ENCODE assay signal across 8 mouse cellular contexts in the genomic region with DNA sequence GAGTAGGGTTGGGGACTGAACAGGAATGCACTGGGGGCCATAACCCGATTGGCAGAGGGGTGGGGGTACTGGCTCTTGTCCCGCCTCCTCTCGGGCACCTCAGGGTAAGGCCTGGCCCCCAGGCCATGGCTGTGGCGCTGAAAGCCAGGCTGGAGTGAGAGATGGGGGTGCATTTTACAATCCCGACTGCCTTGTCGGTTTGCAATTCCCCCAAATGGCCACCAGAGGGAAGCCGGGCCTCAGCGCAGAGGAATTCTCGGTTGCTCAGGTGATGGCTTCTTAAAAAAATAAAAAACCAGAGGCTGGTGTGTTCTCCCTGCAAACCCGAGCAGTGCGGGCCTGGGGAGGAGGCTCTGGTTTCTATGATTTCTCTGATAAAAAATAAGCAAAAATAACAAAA. TPM values are rescaled to one million over a fixed set of nuclear protein-coding genes. Genes with fewer than 3 reads are reported as not detected.
DNase-seq lines count a peak whose midpoint lies in the region; ATAC-seq and TF ChIP-seq lines count a peak whose summit lies in the region.

No protein-coding gene starts in this region.

- no peak overlapping the region for H3K9ac ChIP-seq in liver, adult 2 months (ENCODE audit: low read depth, low read length)
- H3K9ac ChIP-seq in liver, embryonic 11.5 days (ENCODE audit: low read depth, low read length), result no peak overlapping the region
- H3K9ac ChIP-seq in MEL (ENCODE audit: control insufficient read depth, low read depth, low read length, poor library complexity, severe bottlenecking), result no peak overlapping the region
- no peak overlapping the region for H3K9ac ChIP-seq in heart, postnatal 0 days (replicated peaks; ENCODE audit: low read depth, low read length)
- H3K9ac ChIP-seq in liver, embryonic 13.5 days, result no peak overlapping the region

- no peaks in the 10 kb centered on the region for H3K36me3 ChIP-seq in liver, adult 2 months (ENCODE audit: control insufficient read depth, insufficient read depth, low read length)
- no peaks in the 10 kb centered on the region for H3K36me3 ChIP-seq in liver, embryonic 11.5 days (ENCODE audit: control insufficient read depth, insufficient read depth, low read length)
- H3K36me3 ChIP-seq in MEL (ENCODE audit: control insufficient read depth in 1 of 2, insufficient read depth in 2 of 2, low read length in 2 of 2), result no peaks in the 10 kb centered on the region
- H3K36me3 ChIP-seq in heart, postnatal 0 days (replicated peaks; ENCODE audit: control insufficient read depth, insufficient read depth, low read length), result no peaks in the 10 kb centered on the region
- H3K36me3 ChIP-seq in liver, embryonic 13.5 days, result no peaks in the 10 kb centered on the region

- H3K4me3 ChIP-seq in liver, adult 2 months (ENCODE audit: insufficient read depth, low read depth, low read length), result no peak overlapping the region
- no peak overlapping the region for H3K4me3 ChIP-seq in liver, embryonic 11.5 days (ENCODE audit: low read depth, low read length)
- H3K4me3 ChIP-seq in MEL (ENCODE audit: control insufficient read depth in 1 of 2, insufficient read depth in 1 of 2, low read depth in 2 of 2, low read length in 2 of 2), result no peak overlapping the region
- H3K4me3 ChIP-seq in heart, postnatal 0 days (ENCODE audit: low read depth, low read length), result no peak overlapping the region
- no peak overlapping the region for H3K4me3 ChIP-seq in liver, embryonic 13.5 days (replicated peaks)

- H3K4me2 ChIP-seq in liver, embryonic 11.5 days, result no peak overlapping the region
- H3K4me2 ChIP-seq in heart, postnatal 0 days (ENCODE audit: low read depth, low read length), result no peak overlapping the region
- no peak overlapping the region for H3K4me2 ChIP-seq in liver, embryonic 13.5 days

- no peak overlapping the region for H3K27ac ChIP-seq in liver, adult 2 months (replicated peaks; ENCODE audit: insufficient read depth, low read depth, low read length)
- no peak overlapping the region for H3K27ac ChIP-seq in liver, embryonic 11.5 days (ENCODE audit: low read depth, low read length)
- H3K27ac ChIP-seq in MEL (ENCODE audit: control insufficient read depth, low read depth, low read length), result no peak overlapping the region
- H3K27ac ChIP-seq in heart, postnatal 0 days (ENCODE audit: low read depth), result no peak overlapping the region
- H3K27ac ChIP-seq in liver, embryonic 13.5 days, result no peak overlapping the region

- WGBS in liver, adult 2 months, result 6% methylated on average over 11 of the region's 11 CpGs
- 4% methylated on average over 11 of the region's 11 CpGs for WGBS in liver, embryonic 11.5 days
- WGBS in heart, postnatal 0 days, result 5% methylated on average over 11 of the region's 11 CpGs
- 2% methylated on average over 11 of the region's 11 CpGs for WGBS in liver, embryonic 13.5 days (ENCODE audit: insufficient replicate concordance)

- DNase-seq in liver, adult 2 months (ENCODE audit: extremely low read depth, low read depth, low spot score), result peak; percentile 34
- no peak for DNase-seq in liver, embryonic 11.5 days (ENCODE audit: low spot score)
- DNase-seq in MEL (ENCODE audit: low read depth, low spot score), result peak; percentile 76
- DNase-seq in c-Kit-positive CD71-positive TER-119-positive erythroid progenitor cells, embryonic 14.5 days (ENCODE audit: low spot score), result peak; percentile 56
- peak; percentile 59 for DNase-seq in heart, postnatal 0 days (ENCODE audit: low spot score)
- peak; percentile 41 for DNase-seq in liver, embryonic 13.5 days
- DNase-seq in right cerebral cortex, postnatal 14 days, result peak; percentile 60
- no peak for DNase-seq in urinary bladder, postnatal 4 days (ENCODE audit: low spot score in 2 of 2)

- H3K4me1 ChIP-seq in liver, adult 2 months (ENCODE audit: control insufficient read depth, insufficient read depth, low read length), result peaks cover 4% of the 10 kb centered on the region
- peaks cover 8% of the 10 kb centered on the region; the same call in 1 of the 2 replicates for H3K4me1 ChIP-seq in liver, embryonic 11.5 days (replicated peaks; ENCODE audit: control insufficient read depth, insufficient read depth, low read length)
- peaks cover 2 to 11% of the 10 kb centered on the region in 2 experiments; a peak in 2 of 4 replicates for H3K4me1 ChIP-seq in MEL (ENCODE audit: control insufficient read depth in 1 of 2, insufficient read depth in 2 of 2, low read length in 2 of 2)
- H3K4me1 ChIP-seq in heart, postnatal 0 days (ENCODE audit: control insufficient read depth, insufficient read depth), result peaks cover 10% of the 10 kb centered on the region; the same call in 1 of the 2 replicates
- H3K4me1 ChIP-seq in liver, embryonic 13.5 days (replicated peaks), result peaks cover 20% of the 10 kb centered on the region

- ATAC-seq in liver, embryonic 11.5 days (replicated peaks; ENCODE audit: low FRiP score), result no peak
- no peak for ATAC-seq in heart, postnatal 0 days (ENCODE audit: insufficient read depth, low read depth)
- no peak for ATAC-seq in liver, embryonic 13.5 days (ENCODE audit: low read depth)

- H3K27me3 ChIP-seq in liver, adult 2 months (ENCODE audit: control insufficient read depth, insufficient read depth, low read length), result no peaks in the 10 kb centered on the region; the same call in 1 of the 2 replicates
- H3K27me3 ChIP-seq in liver, embryonic 11.5 days (replicated peaks; ENCODE audit: control insufficient read depth, insufficient read depth, low read length), result peaks cover 54% of the 10 kb centered on the region
- no peaks in the 10 kb centered on the region for H3K27me3 ChIP-seq in MEL (ENCODE audit: control insufficient read depth in 1 of 2, insufficient read depth in 2 of 2, low read length in 2 of 2)
- peaks cover 25% of the 10 kb centered on the region for H3K27me3 ChIP-seq in heart, postnatal 0 days (ENCODE audit: control insufficient read depth, insufficient read depth, low read length)
- H3K27me3 ChIP-seq in liver, embryonic 13.5 days, result peaks cover 65% of the 10 kb centered on the region

- TF ChIP-seq POLR2A in liver, adult 2 months (IDR thresholded peaks at IDR 0.05; ENCODE audit: extremely low read depth, insufficient read depth, low read length), result no peak
- TF ChIP-seq POLR2A in MEL (IDR thresholded peaks at IDR 0.05; ENCODE audit: control insufficient read depth in 1 of 2, insufficient read depth in 1 of 2, low read depth in 1 of 2, low read length in 2 of 2, poor library complexity in 1 of 2), result no peak

- peak; percentile 93 for TF ChIP-seq RAD21 in MEL (IDR thresholded peaks at IDR 0.05; ENCODE audit: low read depth, low read length)

- no peaks in the 10 kb centered on the region for H3K79me2 ChIP-seq in liver, adult 2 months (ENCODE audit: control insufficient read depth, insufficient read depth, low read length)
- H3K79me2 ChIP-seq in MEL (ENCODE audit: control insufficient read depth, insufficient read depth, low read length, poor library complexity), result no peaks in the 10 kb centered on the region

- TF ChIP-seq EP300 in MEL (IDR thresholded peaks at IDR 0.05; ENCODE audit: low read depth in 1 of 2, low read length in 2 of 2), result no peak
- TF ChIP-seq EP300 in heart, postnatal 0 days (IDR thresholded peaks at IDR 0.05; ENCODE audit: low read depth), result no peak

- peak; percentile 90 for TF ChIP-seq CTCF in liver, adult 2 months (IDR thresholded peaks at IDR 0.05; ENCODE audit: low read depth, low read length)
- peak; percentile 85 to 91 (median 86) for TF ChIP-seq CTCF in MEL (IDR thresholded peaks at IDR 0.05 in 2 of 3, conservative IDR thresholded peaks at IDR 0.05 in 1 of 3; ENCODE audit: control insufficient read depth in 1 of 3, insufficient read depth in 1 of 3, low read depth in 2 of 3, low read length in 3 of 3, poor library complexity in 1 of 3, severe bottlenecking in 1 of 3)
- peak; percentile 85 for TF ChIP-seq CTCF in heart, postnatal 0 days (IDR thresholded peaks at IDR 0.05; ENCODE audit: low read depth)

- no peaks in the 10 kb centered on the region for H3K9me3 ChIP-seq in liver, embryonic 11.5 days (ENCODE audit: control insufficient read depth, low read length)
- H3K9me3 ChIP-seq in MEL (replicated peaks; ENCODE audit: insufficient read depth, low read length), result no peaks in the 10 kb centered on the region
- H3K9me3 ChIP-seq in heart, postnatal 0 days (replicated peaks; ENCODE audit: control insufficient read depth, low read length), result no peaks in the 10 kb centered on the region
- H3K9me3 ChIP-seq in liver, embryonic 13.5 days (replicated peaks), result no peaks in the 10 kb centered on the region

RNA-seq across cellular contexts. Expression of a gene that starts 2.6 kb away (rescaled TPM):
- total RNA-seq in liver, adult 2 months (2014; rRNA removed), result not detected in 2 replicates
- not detected in 2 replicates for polyA plus RNA-seq in liver, adult 2 months (2012; rRNA removed)
- 0.70 and 0.77 TPM in 2 replicates for polyA plus RNA-seq in liver, embryonic 11.5 days (2014; fragmentation: Nextera tagmentation; extraction: Ambion mirVana)
- total RNA-seq in MEL (2012; rRNA removed), result not detected in 2 replicates
- polyA plus RNA-seq in MEL (2012; ENCODE audit: insufficient read depth in 1 of 2, insufficient read length in 2 of 2, low read depth in 1 of 2, low replicate concordance in 2 of 2, missing spikeins in 1 of 2), result not detected
- total RNA-seq in heart, postnatal 0 days (2014; rRNA removed; ENCODE audit: low replicate concordance), result not detected in 2 replicates
- polyA plus RNA-seq in heart, postnatal 0 days (2015; fragmentation: Nextera tagmentation; extraction: Ambion mirVana), result 0.23 and 0.33 TPM in 2 replicates
- polyA plus RNA-seq in liver, embryonic 13.5 days (2015; fragmentation: Nextera tagmentation; extraction: Ambion mirVana), result 0.20 TPM in 1 of 2 replicates, not detected in the other

RNA-seq across cellular contexts. Expression of a gene that starts 3.0 kb away (rescaled TPM):
- not detected in 2 replicates for total RNA-seq in liver, adult 2 months (2014; rRNA removed)
- 0.07 TPM in 1 of 2 replicates, not detected in the other for polyA plus RNA-seq in liver, adult 2 months (2012; rRNA removed)
- 0.17 TPM in 1 of 2 replicates, not detected in the other for polyA plus RNA-seq in liver, embryonic 11.5 days (2014; fragmentation: Nextera tagmentation; extraction: Ambion mirVana)
- total RNA-seq in MEL (2012; rRNA removed), result 0.08 TPM in 1 of 2 replicates, not detected in the other
- polyA plus RNA-seq in MEL (2012; ENCODE audit: insufficient read depth in 1 of 2, insufficient read length in 2 of 2, low read depth in 1 of 2, low replicate concordance in 2 of 2, missing spikeins in 1 of 2), result under 1 TPM in 1 of 2 experiments, not detected in 1; 0.35 TPM
- not detected in 2 replicates for total RNA-seq in heart, postnatal 0 days (2014; rRNA removed; ENCODE audit: low replicate concordance)
- 0.15 and 0.21 TPM in 2 replicates for polyA plus RNA-seq in heart, postnatal 0 days (2015; fragmentation: Nextera tagmentation; extraction: Ambion mirVana)
- not detected in 2 replicates for polyA plus RNA-seq in liver, embryonic 13.5 days (2015; fragmentation: Nextera tagmentation; extraction: Ambion mirVana)

RNA-seq across cellular contexts. Expression of a gene that starts 31.3 kb away (rescaled TPM):
- 0.94 and 1.3 TPM in 2 replicates for total RNA-seq in liver, adult 2 months (2014; rRNA removed)
- 0.76 and 0.80 TPM in 2 replicates for polyA plus RNA-seq in liver, adult 2 months (2012; rRNA removed)
- polyA plus RNA-seq in liver, embryonic 11.5 days (2014; fragmentation: Nextera tagmentation; extraction: Ambion mirVana), result 2.2 and 3.5 TPM in 2 replicates
- total RNA-seq in MEL (2012; rRNA removed), result 12.1 and 21.9 TPM in 2 replicates
- 10 to 100 TPM in 1 of 2 experiments, not detected in 1; 19.1 TPM for polyA plus RNA-seq in MEL (2012; ENCODE audit: insufficient read depth in 1 of 2, insufficient read length in 2 of 2, low read depth in 1 of 2, low replicate concordance in 2 of 2, missing spikeins in 1 of 2)
- 13.8 and 14.8 TPM in 2 replicates for total RNA-seq in heart, postnatal 0 days (2014; rRNA removed; ENCODE audit: low replicate concordance)
- polyA plus RNA-seq in heart, postnatal 0 days (2015; fragmentation: Nextera tagmentation; extraction: Ambion mirVana), result 2.7 and 2.8 TPM in 2 replicates
- polyA plus RNA-seq in liver, embryonic 13.5 days (2015; fragmentation: Nextera tagmentation; extraction: Ambion mirVana), result 1.7 and 1.9 TPM in 2 replicates

RNA-seq across cellular contexts. Expression of a gene that starts 53.5 kb away (rescaled TPM):
- total RNA-seq in liver, adult 2 months (2014; rRNA removed), result 4.2 and 5.1 TPM in 2 replicates
- 2.9 and 5.3 TPM in 2 replicates for polyA plus RNA-seq in liver, adult 2 months (2012; rRNA removed)
- polyA plus RNA-seq in liver, embryonic 11.5 days (2014; fragmentation: Nextera tagmentation; extraction: Ambion mirVana), result 0.39 and 0.52 TPM in 2 replicates
- total RNA-seq in MEL (2012; rRNA removed), result 0.08 TPM in 1 of 2 replicates, not detected in the other
- under 1 TPM in 1 of 2 experiments, not detected in 1; 0.31 TPM for polyA plus RNA-seq in MEL (2012; ENCODE audit: insufficient read depth in 1 of 2, insufficient read length in 2 of 2, low read depth in 1 of 2, low replicate concordance in 2 of 2, missing spikeins in 1 of 2)
- total RNA-seq in heart, postnatal 0 days (2014; rRNA removed; ENCODE audit: low replicate concordance), result 3.6 and 3.7 TPM in 2 replicates
- 0.79 and 0.84 TPM in 2 replicates for polyA plus RNA-seq in heart, postnatal 0 days (2015; fragmentation: Nextera tagmentation; extraction: Ambion mirVana)
- polyA plus RNA-seq in liver, embryonic 13.5 days (2015; fragmentation: Nextera tagmentation; extraction: Ambion mirVana), result 0.42 and 0.55 TPM in 2 replicates

Comparison
In these comparisons a context has a peak if more than half of its experiments do, and no peak if none do; other contexts are left out.
1. DNase-seq: peak in liver, adult 2 months (single experiment), MEL (single experiment), c-Kit-positive CD71-positive TER-119-positive erythroid progenitor cells, embryonic 14.5 days (single experiment), heart, postnatal 0 days (single experiment), liver, embryonic 13.5 days (single experiment) and right cerebral cortex, postnatal 14 days (single experiment); none in liver, embryonic 11.5 days (single experiment) and urinary bladder, postnatal 4 days (0 of 2).
2. Peak in every context shown above with its lines, with median percentiles within 50 percentile points of each other: CTCF ChIP-seq.